Mouse (Mus musculus): ENCODE data around the gene Nr1h2.

DNA sequence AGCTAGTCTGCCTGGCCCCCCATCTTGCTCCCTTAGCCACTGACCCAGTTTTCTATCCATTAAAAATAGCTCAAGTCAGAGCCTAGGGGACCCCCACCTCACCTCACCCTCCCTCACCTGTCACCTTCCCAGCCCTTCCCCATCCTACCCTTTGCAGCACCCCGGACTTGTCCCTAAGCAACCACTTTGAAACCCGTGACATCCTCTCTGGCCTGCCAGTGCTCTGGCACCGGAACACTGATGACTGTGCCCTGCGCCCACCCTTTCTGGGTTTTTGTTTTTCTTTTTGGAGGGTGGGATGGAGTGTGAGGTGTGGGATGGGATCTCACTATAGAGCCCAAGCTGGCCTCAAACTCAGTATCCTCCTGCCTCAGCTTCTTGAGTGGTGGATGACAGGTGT is 43.9 kb upstream of the Nr1h2 start:
- TF ChIP-seq CTCF (IDR thresholded peaks at IDR 0.05; ENCODE audit: low read depth, low read length) = no peak
- TF ChIP-seq POLR2A (IDR thresholded peaks at IDR 0.05; ENCODE audit: insufficient read depth, low read length) = no peak
- no peak for TF ChIP-seq EP300 (IDR thresholded peaks at IDR 0.05; ENCODE audit: insufficient read depth, low read depth, low read length)

Data from ES-Bruce4 (cell line).